Mouse (Mus musculus) neutrophil, adult 5-6 weeks (primary cell): ENCODE results near the gene Obscn. TPM values are rescaled to one million over a fixed set of nuclear protein-coding genes. Genes with fewer than 3 reads are reported as not detected.

ENCODE experiments used
- ATAC-seq: fragments of 151-379, 151-347 bp; 2 replicates; pipeline ENCODE4 v1.8.0; 2017; ENCODE audit warnings: mild to moderate bottlenecking, moderate TSS enrichment; ENCODE audit not compliant: insufficient number of reproducible peaks, poor library complexity, low FRiP score, severe bottlenecking; ENCODE audit errors: extremely low read depth
- total RNA-seq: library from RNA; stranded (forward); fragments of 200-1000 nt; gene quantifications from 2 replicates; pipeline ENCODE4 v1.2.3, GENCODE M21; 2017

The Obscn gene
- 0.23 and 0.74 TPM in 2 replicates for total RNA-seq

DNA sequence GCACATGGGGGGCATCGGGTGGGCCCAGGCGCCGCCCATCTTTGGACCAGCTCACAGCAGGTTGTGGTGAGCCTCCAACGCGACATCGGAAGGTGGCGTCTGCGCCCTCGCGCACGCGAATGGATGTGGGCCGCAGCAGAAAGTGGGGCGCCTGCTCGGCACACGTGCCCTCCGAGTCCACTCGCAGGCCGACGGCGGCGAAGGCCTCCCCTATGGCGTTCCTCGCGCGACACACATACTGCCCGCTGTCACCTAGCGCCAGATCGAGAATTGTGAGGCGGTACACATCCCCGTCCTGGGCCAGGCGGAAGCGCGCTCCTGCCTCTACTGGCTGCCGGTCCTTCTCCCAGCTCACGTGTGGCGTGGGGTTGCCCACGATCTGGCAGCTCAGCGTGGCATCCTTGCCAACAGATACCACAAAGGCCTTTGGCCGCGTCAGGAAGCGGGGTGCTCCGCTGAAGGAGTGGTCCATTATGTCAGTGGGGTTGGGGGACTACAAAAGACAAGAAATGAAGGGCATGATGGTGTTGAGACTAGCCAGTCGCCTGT, at the start of gene Obscn:
TSS of gene Obscn (minus strand) at position 499 of the 549 bp plus-strand sequence.
- ATAC-seq: no peak

DNA sequence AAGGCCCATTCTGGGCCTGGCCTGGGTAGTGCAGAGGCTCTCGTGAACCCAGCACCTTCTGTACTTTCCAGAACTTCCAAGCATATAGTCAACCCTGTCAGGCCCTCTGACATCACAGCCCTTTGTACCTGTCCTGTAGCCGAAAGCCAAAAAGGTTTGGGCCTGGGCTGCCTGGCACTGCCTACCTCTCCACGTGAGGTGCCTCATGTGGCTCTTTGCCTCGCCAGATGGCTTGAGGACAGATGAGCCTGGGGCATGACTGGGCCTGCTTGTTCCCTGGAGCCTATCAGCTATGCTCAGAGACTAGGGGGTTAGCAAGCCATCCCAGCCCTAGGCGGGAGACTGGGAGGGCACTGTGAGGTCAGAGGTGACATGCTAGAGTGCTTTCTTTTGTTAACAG, 49.3 kb upstream of the Obscn start:
- ATAC-seq: no peak

DNA sequence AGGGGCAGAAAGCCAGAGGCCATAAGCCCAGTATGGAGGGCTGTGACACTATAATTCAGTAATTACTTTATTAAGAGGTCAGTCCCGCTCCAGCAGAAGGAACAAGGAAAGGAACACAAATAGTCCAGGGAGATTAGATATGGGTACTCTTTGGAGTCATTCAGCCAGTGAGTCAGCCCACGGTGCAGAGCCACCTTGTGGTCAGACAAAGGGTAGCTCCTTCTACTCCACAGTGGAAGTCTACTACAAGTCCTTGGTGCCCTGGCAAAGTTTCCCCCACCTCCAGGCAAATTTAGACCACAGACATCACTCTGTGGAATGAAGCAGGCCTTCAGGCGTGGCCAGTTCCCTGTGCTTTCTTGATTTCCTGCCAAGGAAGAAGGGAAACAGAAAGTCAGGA, 47.6 kb upstream of the Obscn start:
- ATAC-seq: peak; percentile 30; the same call in 1 of the 2 replicates

DNA sequence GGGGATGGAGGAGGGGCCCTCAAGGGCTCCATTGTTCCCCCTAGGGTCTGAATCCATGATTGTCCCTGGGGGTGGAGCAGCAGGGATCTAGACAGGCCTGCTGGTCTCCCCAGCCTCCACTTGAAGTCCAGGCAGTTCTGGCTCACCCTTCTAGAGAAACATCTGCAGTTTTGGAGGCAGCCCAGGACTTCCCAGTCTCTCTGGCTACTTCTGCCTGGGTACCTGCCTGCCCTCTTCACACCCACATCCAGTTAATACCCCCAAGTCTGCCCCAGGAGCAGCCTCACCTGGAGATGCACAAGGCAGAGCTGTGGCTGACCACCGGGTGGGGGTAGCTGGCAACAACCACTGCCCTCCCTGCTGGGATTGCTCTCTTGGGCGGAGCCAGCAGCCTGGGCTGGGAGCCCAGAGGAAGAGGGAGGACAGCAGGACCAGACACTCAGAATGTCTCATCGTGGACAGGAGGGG, 46.7 kb upstream of the Obscn start, which contains the start of gene Gjc2:
TSS of gene Gjc2 (minus strand) at position 350 of the 468 bp plus-strand sequence.
- no peak for ATAC-seq

DNA sequence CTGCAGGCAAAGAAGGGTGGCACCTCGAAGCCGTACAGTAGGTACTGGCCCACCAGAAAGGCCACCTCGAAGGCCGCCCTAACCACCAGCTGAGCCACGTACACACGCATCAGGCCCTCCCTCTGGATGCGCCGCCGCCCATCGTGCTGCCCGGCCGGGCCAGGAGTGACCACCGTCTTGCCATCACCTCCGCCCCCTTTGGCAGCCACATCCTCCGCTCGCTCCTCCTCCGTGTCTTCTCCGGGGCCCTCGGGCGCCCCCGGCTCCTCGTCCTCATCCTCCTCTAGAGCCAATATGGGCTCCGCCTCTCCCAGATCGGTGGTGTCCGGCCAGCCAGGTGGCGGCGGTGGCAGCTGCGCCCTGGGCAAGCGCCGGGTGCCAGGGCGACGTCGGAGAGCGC, 40.7 kb upstream of the Obscn start:
- no peak for ATAC-seq

DNA sequence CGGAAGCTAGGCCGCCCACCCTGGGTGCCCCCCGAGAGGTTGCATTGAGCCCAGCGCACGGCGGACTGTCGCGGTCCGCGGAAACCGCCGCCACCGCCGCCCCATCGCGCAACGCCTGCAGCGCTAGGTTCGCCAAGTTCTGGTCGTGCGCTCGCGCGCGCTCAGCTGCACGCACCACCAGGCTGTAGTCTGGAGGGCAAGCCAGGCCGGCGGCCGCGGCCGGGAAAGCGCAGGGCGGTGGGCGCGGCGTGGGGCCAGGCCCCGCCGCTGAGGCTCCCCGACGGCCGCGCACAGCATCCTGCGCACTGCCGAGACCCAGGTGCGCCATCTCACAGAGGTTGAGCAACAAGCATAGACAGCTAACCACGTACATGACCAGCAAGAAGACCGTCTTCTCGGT, 40.3 kb upstream of the Obscn start:
- ATAC-seq: no peak

DNA sequence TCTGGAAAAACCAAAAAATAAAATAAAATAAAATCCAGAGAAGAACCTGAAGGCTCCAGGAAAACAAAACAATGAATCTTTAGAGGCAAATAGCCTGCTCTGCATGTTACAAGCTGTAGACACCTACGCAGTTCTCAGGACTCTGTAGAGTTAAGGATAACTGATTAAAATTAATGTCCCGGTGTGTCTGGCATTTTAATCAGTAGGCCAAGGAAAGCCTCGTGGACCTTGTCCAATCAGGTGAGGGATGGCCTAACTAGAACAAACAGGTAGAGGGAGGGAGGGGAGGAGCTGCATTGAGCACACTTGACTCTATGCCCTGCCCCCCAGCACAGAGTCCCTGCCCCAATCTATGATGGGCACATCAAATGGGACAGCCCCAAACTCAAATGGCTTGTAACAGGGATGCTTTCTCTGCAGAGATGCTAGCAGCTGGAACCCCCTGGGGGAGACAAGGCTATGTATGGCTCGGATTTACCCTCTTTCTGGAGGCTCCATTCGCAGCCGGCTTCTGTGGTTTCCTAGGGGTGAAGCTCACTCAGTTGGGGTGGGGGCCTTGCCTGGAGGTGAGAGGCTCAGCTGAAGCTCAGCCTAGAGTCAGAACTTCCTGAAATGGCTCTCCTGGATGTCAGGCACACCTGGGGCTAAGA, 38.1 kb upstream of the Obscn start:
- no peak for ATAC-seq

DNA sequence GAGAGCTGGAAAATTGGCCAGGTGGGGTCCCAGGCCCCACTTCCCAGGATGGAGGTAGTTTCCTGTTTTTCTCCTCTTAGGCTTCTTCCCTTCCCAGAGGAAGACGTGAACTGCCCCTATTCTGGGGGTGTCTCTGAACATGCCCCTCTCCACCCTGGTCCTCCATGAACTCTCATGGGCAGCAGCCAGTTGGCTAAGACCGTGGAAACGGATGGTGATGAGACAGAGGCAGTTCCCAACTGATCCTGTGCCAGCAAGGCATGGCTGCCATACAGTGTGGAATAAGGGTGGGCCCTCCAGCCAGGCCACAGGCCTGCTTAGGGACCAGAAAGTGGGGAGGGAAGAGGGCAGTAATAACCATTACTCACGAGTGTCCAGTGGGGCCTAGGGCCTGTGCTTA, 34.3 kb upstream of the Obscn start:
- no peak for ATAC-seq

DNA sequence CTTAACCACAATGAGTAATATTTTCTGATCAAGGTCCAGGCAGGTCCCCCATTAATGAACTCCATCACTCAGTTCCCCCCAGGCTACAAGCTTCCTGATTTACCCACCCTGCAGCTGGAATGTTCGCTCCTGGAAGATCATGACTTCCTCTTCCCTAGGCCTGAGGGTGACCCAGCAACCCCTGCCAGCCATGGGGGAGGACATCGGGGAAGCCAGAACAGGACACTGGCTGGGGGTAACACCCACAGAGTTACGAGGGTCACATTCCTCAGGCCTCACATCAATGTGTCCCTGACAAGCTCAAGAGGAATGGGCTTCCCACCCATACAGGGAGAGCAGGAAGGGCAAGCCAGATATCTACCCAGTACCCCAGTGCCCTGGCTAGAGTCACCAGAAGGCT, 33.6 kb upstream of the Obscn start:
- ATAC-seq: no peak

DNA sequence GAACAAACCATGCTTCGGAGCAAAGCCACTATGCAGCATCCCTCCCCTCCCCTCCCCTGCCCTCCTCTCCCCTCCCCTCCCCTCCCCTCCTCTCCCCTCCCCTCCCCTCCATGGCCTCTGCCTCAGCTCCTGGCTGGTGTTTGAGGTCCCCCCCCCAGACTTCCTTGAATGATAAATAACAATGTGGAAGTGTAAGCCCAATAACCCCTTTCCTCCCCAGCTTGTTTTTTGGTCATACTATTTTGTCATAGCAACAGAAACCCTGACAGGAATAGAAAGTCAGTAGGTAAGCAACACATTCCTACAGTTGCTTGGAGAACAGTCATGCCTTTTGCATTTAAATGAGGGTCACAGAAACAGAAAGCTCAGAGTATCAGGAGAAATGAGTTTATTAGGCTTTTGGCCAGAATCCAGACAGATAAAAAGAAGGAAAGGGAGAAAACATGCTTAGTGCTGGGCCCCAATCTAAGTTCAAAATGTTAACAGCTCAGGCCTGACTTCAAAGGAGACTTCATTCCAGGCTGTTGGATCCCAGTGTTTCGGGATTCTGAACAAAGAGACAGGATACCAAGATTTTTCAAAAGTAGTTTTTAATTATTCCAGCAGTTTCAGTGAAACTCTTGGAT, 29.5 kb upstream of the Obscn start:
- ATAC-seq: no peak

DNA sequence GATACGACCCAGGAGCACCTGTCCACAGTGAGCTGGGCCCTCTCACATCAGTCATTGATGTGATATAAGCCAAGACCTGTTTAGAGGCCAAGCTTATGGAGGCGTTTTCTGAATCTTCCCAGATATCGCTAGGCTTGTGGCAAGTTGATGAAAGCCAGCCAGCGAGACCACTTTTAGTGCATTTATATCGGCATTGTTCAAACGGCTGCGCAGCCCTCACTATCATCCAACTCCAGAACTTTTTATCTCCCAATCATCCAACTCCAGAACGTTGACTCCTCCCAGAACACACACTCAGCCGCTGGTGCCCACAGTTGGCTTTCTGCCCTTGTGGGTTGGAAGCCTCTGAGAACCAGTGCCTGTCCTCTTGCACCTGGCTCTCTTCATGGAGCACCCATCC, 28.2 kb upstream of the Obscn start:
- ATAC-seq: no peak

DNA sequence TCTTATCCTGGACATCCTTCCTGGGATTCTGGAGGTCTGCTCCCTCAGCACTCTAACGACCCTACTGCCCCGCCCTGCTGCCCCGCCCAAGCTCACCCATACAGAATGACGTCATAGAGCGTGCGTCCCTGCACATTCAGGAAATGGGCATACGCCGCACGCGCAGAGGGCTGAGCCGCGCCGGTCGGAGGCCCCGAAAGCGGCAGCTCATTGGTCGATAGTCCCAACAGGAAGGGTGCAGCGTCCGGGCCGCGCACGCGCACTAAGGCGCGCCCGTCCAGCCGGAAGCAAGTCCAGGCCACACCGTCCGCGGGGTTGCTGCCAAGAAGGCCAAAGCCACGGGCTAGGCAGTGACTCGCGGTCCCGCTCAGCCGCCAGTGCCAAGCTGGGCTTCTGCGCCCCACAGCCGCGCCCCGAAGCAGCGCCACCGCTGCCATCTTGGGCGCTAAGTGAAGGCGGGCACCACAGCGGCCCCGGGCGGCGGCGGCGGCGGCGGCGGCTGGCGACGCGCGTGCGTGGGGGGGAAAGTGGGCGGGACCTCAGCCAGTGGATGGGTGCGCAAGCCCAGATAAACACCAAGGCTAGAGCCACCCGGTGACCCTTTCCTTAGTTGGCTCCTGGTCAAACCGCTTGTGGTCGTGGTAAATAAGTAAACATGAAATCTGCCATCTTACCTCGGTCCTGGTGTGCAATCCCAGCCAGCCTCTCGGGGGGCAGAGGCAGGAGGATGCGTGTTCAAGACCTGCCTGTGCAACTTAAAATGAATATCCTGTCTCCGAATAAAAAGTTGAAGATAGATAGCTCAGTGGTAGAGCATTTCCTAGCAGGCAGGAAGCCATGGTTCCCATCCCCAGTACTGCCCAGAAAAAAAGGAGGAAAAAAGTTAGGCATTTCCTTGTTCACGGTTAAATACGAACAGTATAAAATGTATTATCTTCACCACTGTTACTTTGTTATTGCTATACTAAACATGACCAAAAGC, 27.3 kb upstream of the Obscn start, which contains the start of gene Iba57:
TSS of gene Iba57 (minus strand) at position 485 of the 982 bp plus-strand sequence.
- peak; percentile 90 for ATAC-seq

DNA sequence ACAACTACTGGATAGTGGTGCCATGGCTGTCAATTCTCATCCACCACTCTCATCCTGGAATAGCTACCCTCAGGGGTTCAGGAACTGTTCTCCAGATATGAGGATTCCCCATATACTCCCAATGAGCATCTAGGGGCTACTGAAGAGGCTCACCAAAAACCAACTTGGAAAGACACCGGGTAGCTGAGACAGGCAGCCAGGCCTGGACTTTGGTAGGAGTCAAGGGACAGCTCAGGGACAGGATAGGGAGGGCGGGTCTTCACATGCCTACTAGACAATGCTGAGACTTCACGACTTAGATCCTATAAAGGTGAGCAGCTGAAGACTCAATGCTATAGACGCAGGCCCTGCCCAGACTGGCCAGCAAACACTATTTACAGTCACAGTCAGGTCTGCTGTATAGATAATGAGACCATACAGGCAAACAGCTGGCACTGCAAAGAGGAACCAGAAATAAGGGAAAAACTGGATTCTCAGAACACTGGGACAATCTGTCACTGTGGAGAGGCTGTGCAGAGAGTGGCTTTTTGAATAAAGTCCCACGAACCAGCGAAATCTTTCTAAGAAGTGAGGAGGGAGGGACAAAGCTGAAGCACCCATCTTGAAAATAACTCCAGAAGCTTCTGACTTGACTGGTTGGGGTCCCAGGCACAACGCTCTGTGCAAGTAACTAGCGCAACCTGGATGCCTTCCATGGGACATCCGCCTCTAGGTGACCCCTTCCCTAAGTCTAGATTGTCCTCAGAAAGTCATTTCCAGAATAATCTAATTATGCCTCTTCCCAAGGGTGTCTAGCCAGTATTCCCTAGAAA, 26.4 kb upstream of the Obscn start:
- ATAC-seq: no peak

DNA sequence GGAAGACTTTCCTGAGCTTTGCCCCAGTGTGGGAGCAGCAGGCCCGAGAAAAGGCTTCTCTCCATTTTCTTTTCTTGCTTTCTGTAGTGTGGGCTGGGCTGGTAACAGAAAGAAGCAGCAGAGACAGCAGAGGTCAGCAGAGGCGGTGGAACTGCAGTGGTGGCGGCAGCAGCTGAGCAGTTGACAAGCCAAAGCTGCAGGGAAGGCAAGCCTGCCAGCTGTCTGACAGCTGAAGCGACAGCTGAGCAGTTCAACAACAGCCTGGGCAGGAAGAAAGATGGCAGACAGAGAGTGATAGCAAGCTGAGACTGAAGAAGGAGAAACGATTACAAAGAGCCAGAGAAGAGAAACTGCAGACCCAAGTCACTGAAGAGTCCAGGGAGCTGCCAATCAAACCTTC, 25.2 kb upstream of the Obscn start:
- no peak for ATAC-seq

DNA sequence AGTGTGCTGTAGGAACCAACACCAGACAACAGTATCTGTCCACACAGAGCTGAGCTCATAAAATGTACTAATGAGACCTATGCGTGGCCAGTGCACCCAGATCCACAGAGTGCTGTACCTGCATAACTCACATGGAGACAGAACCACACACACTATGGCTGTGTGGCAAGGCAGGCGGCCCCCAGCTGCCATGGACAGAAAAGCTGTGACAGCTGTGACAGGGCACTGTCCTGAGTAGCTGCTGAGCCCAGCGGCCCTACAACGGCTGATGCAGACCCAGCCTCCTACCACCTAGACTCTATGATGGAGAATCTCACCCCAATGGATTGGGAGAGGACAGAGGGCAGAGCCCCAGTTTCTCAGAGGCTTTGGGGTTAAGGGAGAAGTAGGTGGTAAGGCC, 23.4 kb upstream of the Obscn start:
- ATAC-seq: no peak

DNA sequence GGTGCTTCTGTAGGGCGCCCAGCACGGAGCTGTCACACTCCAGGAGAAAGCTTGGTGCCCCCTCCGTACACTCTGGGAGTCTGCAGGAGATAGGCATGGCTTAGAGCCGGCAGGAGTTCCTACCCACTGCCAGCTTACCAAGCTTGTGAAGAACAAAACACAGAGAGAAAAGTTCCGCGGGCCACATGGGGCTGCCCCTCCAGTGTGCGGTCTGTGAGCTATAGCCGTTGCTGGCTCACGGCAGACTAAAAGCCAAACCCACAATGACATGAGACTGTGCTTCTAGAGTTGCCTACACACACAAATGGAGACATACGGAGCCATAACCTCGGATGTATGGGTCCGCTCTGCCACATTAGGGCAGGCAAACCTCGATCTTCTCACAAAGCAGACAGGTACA, 22.9 kb upstream of the Obscn start:
- ATAC-seq: no peak

DNA sequence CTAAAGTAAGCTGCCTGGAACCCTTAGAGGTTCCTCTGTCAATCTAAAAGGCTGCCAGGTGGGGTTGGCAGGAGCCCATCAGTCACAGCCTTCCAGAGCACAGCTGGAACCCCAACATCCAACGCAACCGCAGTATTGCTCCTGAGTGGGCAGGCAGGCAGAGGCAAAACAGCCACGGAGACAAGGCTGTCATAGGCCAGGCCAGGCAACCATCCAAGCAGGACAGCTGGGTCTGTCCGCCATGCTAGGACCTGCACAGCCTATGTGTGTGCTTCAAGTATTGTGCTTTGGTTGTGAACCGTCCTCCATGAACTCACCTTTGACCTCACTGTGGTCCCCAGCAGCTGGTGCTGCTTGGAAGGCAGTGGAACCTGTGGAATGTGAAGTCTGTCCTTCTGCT, 19.7 kb upstream of the Obscn start:
- no peak for ATAC-seq

DNA sequence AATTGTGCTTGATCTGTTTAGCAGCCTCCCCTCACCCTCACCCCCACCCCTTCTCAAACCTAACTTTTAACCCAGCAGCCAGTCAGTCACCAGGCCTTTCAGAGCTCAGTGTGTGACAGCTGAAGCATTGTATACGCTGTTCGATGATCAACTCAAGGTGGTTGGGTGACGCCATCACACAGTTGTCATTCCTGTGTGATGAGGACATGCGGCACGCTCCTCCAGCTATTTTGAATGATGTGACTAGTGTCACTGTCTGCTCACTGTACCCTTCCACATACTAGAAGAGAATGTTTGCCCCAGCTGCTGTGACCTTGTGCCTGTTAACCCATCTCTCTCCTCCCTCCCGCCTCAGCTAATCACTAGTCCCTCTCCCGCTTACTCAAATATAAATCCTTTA, 18.0 kb upstream of the Obscn start:
- ATAC-seq: no peak
